Mouse (Mus musculus) forebrain, embryonic 12.5 days (tissue): ENCODE results near the gene Gss. TPM values are rescaled to one million over a fixed set of nuclear protein-coding genes. Genes with fewer than 3 reads are reported as not detected.
A peak's percentile ranks its signal among the peaks of the same experiment; 100 is the strongest.

Experiments
- ATAC-seq: fragments of 200-750 bp; cut with Nextera tagmentation; 2 replicates; pipeline ENCODE4 v1.8.0; 2017; ENCODE audit warnings: moderate TSS enrichment; ENCODE audit not compliant: low FRiP score
- H3K27ac ChIP-seq: fragments of 300-500 bp; sonication (generic); 2 replicates; pipeline ENCODE4 v1.5.1; 2016; ENCODE audit warnings: mild to moderate bottlenecking
- H3K27me3 ChIP-seq: fragments of 300-500 bp; sonication (generic); 2 replicates; pipeline ENCODE4 v1.6.1; 2016; ENCODE audit warnings: mild to moderate bottlenecking
- H3K36me3 ChIP-seq: fragments of 300-500 bp; sonication (generic); replicated peaks from 2 replicates; pipeline ENCODE4 v1.6.1; 2016; ENCODE audit warnings: mild to moderate bottlenecking
- H3K4me1 ChIP-seq: fragments of 300-500 bp; sonication (generic); 2 replicates; pipeline ENCODE4 v1.6.1; 2016
- H3K4me2 ChIP-seq: fragments of 300-500 bp; sonication (generic); 2 replicates; pipeline ENCODE4 v1.6.1; 2016; ENCODE audit warnings: mild to moderate bottlenecking, moderate library complexity
- H3K4me3 ChIP-seq: fragments of 300-500 bp; sonication (generic); replicated peaks from 2 replicates; pipeline ENCODE4 v1.5.1; 2016; ENCODE audit warnings: mild to moderate bottlenecking
- H3K9ac ChIP-seq: fragments of 300-500 bp; sonication (generic); 2 replicates; pipeline ENCODE4 v1.6.1; 2016; ENCODE audit warnings: mild to moderate bottlenecking
- H3K9me3 ChIP-seq: fragments of 300-500 bp; sonication (generic); 2 replicates; pipeline ENCODE4 v1.6.1; 2016
- WGBS: fragments of 180-500 bp; shearing (Covaris S2); methylation state at CpG from one replicate; pipeline ENCODE4 v1.1.7; 2016; 5-methylcytosine and 5-hydroxymethylcytosine counted together
- polyA plus RNA-seq: library from polyadenylated mRNA; unstranded; fragments of >200 nt; fragmentation: Nextera tagmentation; extraction: Ambion mirVana; gene quantifications from 2 replicates; pipeline ENCODE4 v1.2.1, GENCODE M21; 2016

The Gss gene
- polyA plus RNA-seq, 1 experiment from 2014 or later: 20.0 TPM

- no peak for ATAC-seq
- Histone ChIP-seq H3K36me3 (peaks cover 40% of the 10 kb centered on the region), H3K9me3 (no peaks in the 10 kb centered on the region), H3K4me2 (peak overlapping the region; percentile 13; the same call in 1 of the 2 replicates), H3K27ac (no peak overlapping the region), H3K27me3 (peaks cover 87% of the 10 kb centered on the region), H3K4me3 (no peak overlapping the region), H3K9ac (0 out of 2 replicates have a peak overlapping the region, but pooled peaks have one; percentile 5), H3K4me1 (peaks cover 31% of the 10 kb centered on the region)
- WGBS: 20% methylated on average over 20 of the region's 20 CpGs
Measured at GRCm38 (mm10) chr2:155630153-155630552, 37.5 kb upstream of the Gss start.

GRCm38 (mm10) chr2:155629231-155629661 is 36.6 kb upstream of the Gss start:
- Histone ChIP-seq H3K4me2 (peak overlapping the region; percentile 71), H3K9ac (peak overlapping the region; percentile 53), H3K4me1 (peaks cover 31% of the 10 kb centered on the region), H3K9me3 (no peaks in the 10 kb centered on the region), H3K27me3 (peaks cover 91% of the 10 kb centered on the region), H3K4me3 (peak overlapping the region; percentile 38), H3K36me3 (peaks cover 31% of the 10 kb centered on the region), H3K27ac (no peak overlapping the region)
- 1% methylated on average over 35 of the region's 35 CpGs for WGBS
- ATAC-seq: peak; percentile 64; the same call in 1 of the 2 replicates

- H3K9me3 ChIP-seq: no peaks in the 10 kb centered on the region
- no peak overlapping the region for H3K27ac ChIP-seq
- 79% methylated on average over 13 of the region's 13 CpGs for WGBS
- peaks cover 23% of the 10 kb centered on the region for H3K36me3 ChIP-seq
- H3K9ac ChIP-seq: no peak overlapping the region
- 0 out of 2 replicates have a peak overlapping the region, but pooled peaks have one; percentile 71 for H3K4me2 ChIP-seq
- no peak for ATAC-seq
- H3K4me3 ChIP-seq: no peak overlapping the region
- H3K4me1 ChIP-seq: peaks cover 31% of the 10 kb centered on the region
- peaks cover 85% of the 10 kb centered on the region for H3K27me3 ChIP-seq
Measured at GRCm38 (mm10) chr2:155628519-155628918, 35.9 kb upstream of the Gss start.

DNA sequence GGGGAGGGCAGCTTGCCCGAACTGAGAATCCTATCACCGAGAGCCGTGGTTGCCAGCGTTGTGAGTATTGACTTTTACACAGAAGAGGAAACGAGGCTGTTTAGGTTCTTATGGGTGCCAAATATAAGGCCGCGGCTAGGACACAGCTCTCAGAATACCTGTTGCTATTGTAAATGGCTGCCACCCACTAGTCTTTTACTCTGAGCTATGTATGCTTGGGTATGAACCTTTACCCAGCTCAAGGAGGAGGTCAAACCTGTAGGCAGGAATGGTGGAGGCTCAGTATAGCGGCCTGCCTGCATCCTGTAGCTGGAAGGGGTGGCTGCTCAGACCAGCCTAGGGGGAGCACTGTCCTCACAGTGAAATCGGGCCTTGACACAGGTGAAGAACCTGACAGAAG is 35.5 kb upstream of the Gss start:
- ATAC-seq: no peak
- Histone ChIP-seq H3K9ac (no peak overlapping the region), H3K4me2 (no peak overlapping the region), H3K27ac (no peak overlapping the region), H3K36me3 (peaks cover 19% of the 10 kb centered on the region), H3K27me3 (peaks cover 82% of the 10 kb centered on the region), H3K4me1 (peaks cover 31% of the 10 kb centered on the region), H3K9me3 (no peaks in the 10 kb centered on the region), H3K4me3 (no peak overlapping the region)
- 83% methylated on average over 9 of the region's 9 CpGs for WGBS

DNA sequence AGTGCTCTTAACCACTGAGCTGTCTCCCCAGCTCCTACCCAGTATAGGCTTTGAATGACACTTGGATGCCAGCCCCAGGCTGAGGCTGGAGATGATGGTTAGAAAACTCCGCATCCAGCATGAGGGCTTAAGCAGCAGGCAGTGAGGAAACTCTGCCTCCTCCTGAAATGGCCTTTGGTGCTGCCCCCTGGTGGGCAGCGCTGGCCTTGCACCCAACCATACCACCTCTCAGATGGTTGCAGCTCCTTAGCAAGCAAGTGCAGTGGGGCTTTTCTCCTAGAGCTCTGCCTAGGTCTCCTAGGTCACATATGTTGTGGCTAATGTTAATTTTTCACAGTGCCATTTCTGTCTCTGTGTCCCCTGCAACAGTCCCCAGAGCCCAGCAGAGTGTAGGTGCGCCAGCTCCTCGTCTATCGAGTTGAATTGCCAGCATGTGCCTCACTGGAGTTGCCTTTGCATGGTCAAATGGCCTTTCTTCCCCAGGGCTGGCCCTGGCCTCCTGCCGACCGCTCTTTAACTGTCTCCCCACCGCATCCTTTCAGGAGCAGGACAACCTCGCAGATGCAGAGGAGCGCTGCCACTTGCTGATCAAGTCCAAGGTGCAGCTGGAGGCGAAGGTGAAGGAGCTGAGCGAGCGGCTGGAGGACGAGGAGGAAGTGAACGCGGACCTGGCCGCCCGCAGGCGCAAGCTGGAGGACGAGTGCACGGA is 34.6 kb upstream of the Gss start:
- Histone ChIP-seq H3K4me3 (no peak overlapping the region), H3K4me2 (no peak overlapping the region), H3K27me3 (peaks cover 80% of the 10 kb centered on the region), H3K36me3 (peaks cover 10% of the 10 kb centered on the region), H3K27ac (no peak overlapping the region), H3K9me3 (no peaks in the 10 kb centered on the region), H3K4me1 (peaks cover 31% of the 10 kb centered on the region), H3K9ac (no peak overlapping the region)
- no peak for ATAC-seq
- 39% methylated on average over 21 of the region's 21 CpGs for whole genome bisulfite sequencing

GRCm38 (mm10) chr2:155626277-155626676 is 33.7 kb upstream of the Gss start:
- no peak for ATAC-seq
- H3K27ac ChIP-seq: no peak overlapping the region
- peaks cover 71% of the 10 kb centered on the region for H3K27me3 ChIP-seq
- H3K4me1 ChIP-seq: peaks cover 28% of the 10 kb centered on the region
- no peak overlapping the region for H3K9ac ChIP-seq
- H3K9me3 ChIP-seq: no peaks in the 10 kb centered on the region
- WGBS: 59% methylated on average over 15 of the region's 15 CpGs
- H3K36me3 ChIP-seq: peaks cover 2% of the 10 kb centered on the region; the same call in 1 of the 2 replicates
- H3K4me2 ChIP-seq: no peak overlapping the region
- H3K4me3 ChIP-seq: no peak overlapping the region

DNA sequence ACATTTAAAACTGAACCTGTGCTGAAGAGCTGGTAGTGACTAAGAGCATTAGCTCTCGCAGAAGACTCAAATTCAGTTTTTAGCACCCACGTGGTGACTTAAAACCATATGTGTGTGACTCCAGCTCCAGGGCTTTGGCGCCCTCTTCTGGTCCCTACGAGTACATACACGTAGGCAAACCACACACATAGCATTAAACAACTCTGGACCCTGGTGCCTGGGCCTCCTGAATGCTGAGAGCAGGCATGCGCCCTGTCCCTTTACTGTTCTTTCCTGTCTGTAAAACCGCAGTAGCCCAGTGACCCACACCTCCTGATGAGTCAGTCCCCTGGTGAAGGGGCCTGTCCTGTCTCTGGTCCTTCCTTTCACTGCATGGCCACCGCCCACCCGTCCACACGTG is 32.1 kb upstream of the Gss start:
- peaks cover 64% of the 10 kb centered on the region for H3K27me3 ChIP-seq

GRCm38 (mm10) chr2:155623996-155624395 is 31.4 kb upstream of the Gss start:
- H3K9ac ChIP-seq: no peak overlapping the region
- H3K9me3 ChIP-seq: no peaks in the 10 kb centered on the region
- H3K27me3 ChIP-seq: peaks cover 56% of the 10 kb centered on the region
- H3K4me2 ChIP-seq: no peak overlapping the region
- H3K27ac ChIP-seq: no peak overlapping the region
- H3K4me1 ChIP-seq: peaks cover 8% of the 10 kb centered on the region
- WGBS: 88% methylated on average over 6 of the region's 6 CpGs
- no peak for ATAC-seq
- H3K36me3 ChIP-seq: no peaks in the 10 kb centered on the region
- H3K4me3 ChIP-seq: no peak overlapping the region

More for the DNA sequence above, 32.1 kb upstream of the Gss start:
- no peaks in the 10 kb centered on the region for H3K36me3 ChIP-seq
- peaks cover 13% of the 10 kb centered on the region for H3K4me1 ChIP-seq
- H3K9me3 ChIP-seq: no peaks in the 10 kb centered on the region
- H3K4me2 ChIP-seq: no peak overlapping the region
- H3K27ac ChIP-seq: no peak overlapping the region
- no peak for ATAC-seq
- 39% methylated on average over 10 of the region's 10 CpGs for WGBS
- H3K9ac ChIP-seq: no peak overlapping the region
- H3K4me3 ChIP-seq: no peak overlapping the region

- Histone ChIP-seq H3K4me1 (peaks cover 7% of the 10 kb centered on the region; the same call in 1 of the 2 replicates), H3K4me2 (no peak overlapping the region), H3K27me3 (peaks cover 42% of the 10 kb centered on the region), H3K36me3 (no peaks in the 10 kb centered on the region), H3K9ac (no peak overlapping the region), H3K27ac (no peak overlapping the region), H3K9me3 (no peaks in the 10 kb centered on the region), H3K4me3 (no peak overlapping the region)
- 35% methylated on average over 11 of the region's 11 CpGs for WGBS
- ATAC-seq: no peak
Measured at GRCm38 (mm10) chr2:155622606-155623005, 30.0 kb upstream of the Gss start.

DNA sequence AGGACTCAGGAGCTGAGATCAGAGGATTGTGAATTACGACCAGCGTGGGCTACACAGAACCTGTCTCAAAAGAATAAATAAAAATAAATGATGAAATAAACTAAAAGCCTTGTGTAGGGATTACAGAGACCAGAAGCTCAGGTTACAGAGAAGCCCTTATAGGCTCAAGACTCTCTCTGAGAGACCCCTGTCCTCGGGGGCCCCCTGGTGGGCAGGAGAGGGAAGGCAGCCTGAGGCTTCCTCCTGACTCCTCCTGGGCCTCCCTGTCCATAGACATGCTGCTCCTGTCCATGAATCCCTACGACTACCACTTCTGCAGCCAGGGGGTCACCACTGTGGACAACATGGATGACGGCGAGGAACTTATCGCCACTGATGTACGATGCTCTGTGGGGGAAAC is 27.2 kb upstream of the Gss start:
- Histone ChIP-seq H3K27ac (no peak overlapping the region), H3K9me3 (no peaks in the 10 kb centered on the region), H3K36me3 (no peaks in the 10 kb centered on the region), H3K4me1 (0 out of 2 replicates have a peak, but pooled peaks cover 2% of the 10 kb centered on the region), H3K4me2 (no peak overlapping the region), H3K9ac (no peak overlapping the region), H3K27me3 (peaks cover 18% of the 10 kb centered on the region), H3K4me3 (no peak overlapping the region)
- ATAC-seq: peak; percentile 71
- 17% methylated on average over 8 of the region's 8 CpGs for WGBS

DNA sequence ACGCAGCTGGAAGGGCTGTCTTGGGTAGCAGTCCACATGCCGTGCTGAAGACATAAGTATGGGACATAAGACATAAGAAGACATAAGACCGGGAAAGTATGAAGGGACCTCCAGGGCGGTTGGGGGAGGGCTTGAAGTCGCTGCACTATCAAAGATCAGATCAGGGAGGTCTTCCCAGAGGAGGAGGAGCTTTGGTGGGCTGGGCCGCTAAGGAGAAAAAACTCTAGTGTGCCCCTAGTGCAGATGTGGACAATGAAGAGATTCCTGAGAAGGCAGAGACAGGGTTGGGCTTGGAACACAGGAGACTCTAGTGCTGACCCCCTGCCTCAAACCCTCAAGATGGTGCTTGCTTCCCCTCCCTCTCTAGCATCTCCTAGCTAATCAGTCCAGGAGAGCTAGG is 24.4 kb upstream of the Gss start:
- Histone ChIP-seq H3K36me3 (no peaks in the 10 kb centered on the region), H3K4me2 (no peak overlapping the region), H3K9ac (no peak overlapping the region), H3K4me3 (no peak overlapping the region), H3K27ac (no peak overlapping the region), H3K9me3 (no peaks in the 10 kb centered on the region), H3K27me3 (peaks cover 23% of the 10 kb centered on the region), H3K4me1 (peaks cover 8% of the 10 kb centered on the region)
- WGBS: 55% methylated on average over 6 of the region's 6 CpGs
- no peak for ATAC-seq

DNA sequence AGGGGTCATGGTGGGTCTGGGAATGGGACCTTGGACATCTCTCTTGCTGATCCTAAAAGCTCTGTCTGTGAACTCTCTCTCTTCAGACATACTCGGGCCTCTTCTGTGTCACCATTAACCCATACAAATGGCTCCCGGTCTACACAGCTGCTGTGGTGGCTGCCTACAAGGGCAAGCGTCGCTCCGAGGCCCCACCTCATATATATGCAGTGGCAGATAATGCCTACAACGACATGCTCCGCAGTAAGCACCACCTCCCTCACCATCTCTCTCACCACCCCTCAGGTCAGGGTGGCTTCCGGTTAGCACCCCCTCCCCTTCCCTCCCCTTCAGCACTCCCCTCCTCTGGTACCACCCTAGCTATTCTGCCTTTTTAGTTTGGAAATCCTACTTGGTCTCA is 21.3 kb upstream of the Gss start:
- H3K4me1 ChIP-seq: peaks cover 6% of the 10 kb centered on the region
- no peaks in the 10 kb centered on the region for H3K36me3 ChIP-seq
- peaks cover 14% of the 10 kb centered on the region; the same call in 1 of the 2 replicates for H3K27me3 ChIP-seq
- H3K9me3 ChIP-seq: no peaks in the 10 kb centered on the region
- no peak overlapping the region for H3K27ac ChIP-seq
- H3K4me2 ChIP-seq: peak overlapping the region; percentile 50
- WGBS: 69% methylated on average over 8 of the region's 8 CpGs
- no peak for ATAC-seq
- no peak overlapping the region for H3K9ac ChIP-seq
- no peak overlapping the region for H3K4me3 ChIP-seq

GRCm38 (mm10) chr2:155613326-155613755 is 20.7 kb upstream of the Gss start:
- Histone ChIP-seq H3K4me3 (peak overlapping the region; percentile 26), H3K9me3 (no peaks in the 10 kb centered on the region), H3K4me1 (peaks cover 6% of the 10 kb centered on the region), H3K4me2 (peak overlapping the region; percentile 50), H3K27ac (no peak overlapping the region), H3K36me3 (no peaks in the 10 kb centered on the region), H3K27me3 (peaks cover 14% of the 10 kb centered on the region), H3K9ac (no peak overlapping the region)
- ATAC-seq: peak; percentile 75; the same call in 1 of the 2 replicates
- 5% methylated on average over 20 of the region's 20 CpGs for WGBS
